12 mouse cellular contexts compared by ENCODE assay signal in genomic region chr2:6545127-6545931, GRCm38 (mm10).
DNase-seq lines count a peak whose midpoint lies in the region; ATAC-seq lines count a peak whose summit lies in the region.
"Had no signal": no experiment of that assay in that cellular context is flagged by ENCODE, and none has a peak within 500 bp of the region (broad histone marks: within the 10 kb centered on the region; RNA-seq: fewer than 3 reads in every experiment).

No protein-coding gene starts in this region.

- intact Hi-C loops in heart, postnatal 36 days (cut with DNase I): no loop called here

- peak; percentile 56 for DNase-seq in cerebellum, adult 9-10 months
- no peak for DNase-seq in cerebellum, adult 11-12 months
- peak; percentile 22 for DNase-seq in 416B (ENCODE audit: low read depth)
- DNase-seq in heart, postnatal 36 days: peak; percentile 18 to 38
- no peak for DNase-seq in retina, postnatal 1 day

- H3K4me3 ChIP-seq in hindbrain, embryonic 13.5 days: no peak overlapping the region
- H3K4me3 ChIP-seq in hindbrain, embryonic 16.5 days (ENCODE audit: low read length): no peak overlapping the region
- H3K4me3 ChIP-seq: erythroblast, embryonic 14.5 days; neural tube, embryonic 12.5 days had no signal

- H3K9me3 ChIP-seq in hindbrain, embryonic 13.5 days: no peaks in the 10 kb centered on the region
- no peaks in the 10 kb centered on the region for H3K9me3 ChIP-seq in hindbrain, embryonic 16.5 days (ENCODE audit: control insufficient read depth, low read length)
- H3K9me3 ChIP-seq: neural tube, embryonic 12.5 days had no signal

- WGBS in hindbrain, embryonic 13.5 days: 27% methylated on average over 10 of the region's 10 CpGs
- WGBS in hindbrain, embryonic 16.5 days: 28% methylated on average over 10 of the region's 10 CpGs

- no peak overlapping the region for H3K4me2 ChIP-seq in hindbrain, embryonic 13.5 days
- no peak overlapping the region for H3K4me2 ChIP-seq in hindbrain, embryonic 16.5 days (ENCODE audit: low read length)
- H3K4me2 ChIP-seq: neural tube, embryonic 12.5 days had no signal

- peaks cover 20% of the 10 kb centered on the region for H3K36me3 ChIP-seq in hindbrain, embryonic 13.5 days
- H3K36me3 ChIP-seq in hindbrain, embryonic 16.5 days (ENCODE audit: control insufficient read depth, insufficient read depth, low read length): peaks cover 3% of the 10 kb centered on the region; the same call in 1 of the 2 replicates
- H3K36me3 ChIP-seq: neural tube, embryonic 12.5 days had no signal

- peaks cover 26% of the 10 kb centered on the region for H3K4me1 ChIP-seq in hindbrain, embryonic 13.5 days (replicated peaks)
- H3K4me1 ChIP-seq in hindbrain, embryonic 16.5 days (ENCODE audit: control insufficient read depth, insufficient read depth, low read depth, low read length): peaks cover 6% of the 10 kb centered on the region

- H3K27me3 ChIP-seq in hindbrain, embryonic 13.5 days: no peaks in the 10 kb centered on the region
- H3K27me3 ChIP-seq in hindbrain, embryonic 16.5 days (replicated peaks; ENCODE audit: control insufficient read depth, insufficient read depth, low read length): no peaks in the 10 kb centered on the region
- H3K27me3 ChIP-seq: neural tube, embryonic 12.5 days had no signal

- peak overlapping the region; percentile 6; the same call in 1 of the 2 replicates for H3K27ac ChIP-seq in hindbrain, embryonic 13.5 days
- no peak overlapping the region for H3K27ac ChIP-seq in hindbrain, embryonic 16.5 days (ENCODE audit: low read depth, low read length)
- H3K27ac ChIP-seq: kidney, postnatal 0 days; liver, embryonic 14.5 days; neural tube, embryonic 12.5 days had no signal

- no peak for ATAC-seq in hindbrain, embryonic 13.5 days (ENCODE audit: low FRiP score)
- no peak for ATAC-seq in hindbrain, embryonic 16.5 days
- no peak for ATAC-seq in frontal cortex, adult (ENCODE audit: low TSS enrichment)

- H3K9ac ChIP-seq in hindbrain, embryonic 13.5 days: no peak overlapping the region
- H3K9ac ChIP-seq in hindbrain, embryonic 16.5 days (ENCODE audit: low read depth, low read length): no peak overlapping the region
- H3K9ac ChIP-seq: liver, embryonic 14.5 days; neural tube, embryonic 12.5 days had no signal

Comparison
In these comparisons a context has a peak if more than half of its experiments do, and no peak if none do; other contexts are left out.
1. DNase-seq: peak in cerebellum, adult 9-10 months (single experiment), 416B (single experiment) and heart, postnatal 36 days (2 of 2); none in cerebellum, adult 11-12 months (single experiment) and retina, postnatal 1 day (single experiment).